Mouse (Mus musculus) intestine, postnatal 0 days (tissue): ENCODE measurements around the gene Srf. TPM values are rescaled to one million over a fixed set of nuclear protein-coding genes. Genes with fewer than 3 reads are reported as not detected.

ENCODE experiments used
- ATAC-seq: fragments of 200-750 bp; cut with Nextera tagmentation; 2 replicates; pipeline ENCODE4 v1.8.0; 2017; ENCODE audit warnings: mild to moderate bottlenecking, moderate TSS enrichment, moderate library complexity
- H3K27ac ChIP-seq: fragments of 300-500 bp; sonication (generic); 2 replicates; pipeline ENCODE4 v1.5.1; 2014; ENCODE audit warnings: mild to moderate bottlenecking, low read depth, low read length, moderate library complexity
- H3K27me3 ChIP-seq: fragments of 300-500 bp; sonication (generic); replicated peaks from 2 replicates; pipeline ENCODE4 v1.6.1; 2014; ENCODE audit warnings: low read length, mixed read lengths; ENCODE audit not compliant: control insufficient read depth, insufficient read depth
- H3K36me3 ChIP-seq: fragments of 300-500 bp; sonication (generic); 2 replicates; pipeline ENCODE4 v1.6.1; 2014; ENCODE audit warnings: mild to moderate bottlenecking, moderate library complexity; ENCODE audit not compliant: control insufficient read depth, insufficient read depth
- H3K4me1 ChIP-seq: fragments of 300-500 bp; sonication (generic); replicated peaks from 2 replicates; pipeline ENCODE4 v1.6.1; 2014; ENCODE audit warnings: antibody characterized with exemption, low read length, mixed read lengths; ENCODE audit not compliant: control insufficient read depth, insufficient read depth
- H3K4me2 ChIP-seq: fragments of 300-500 bp; sonication (generic); replicated peaks from 2 replicates; pipeline ENCODE4 v1.6.1; 2014; ENCODE audit warnings: low read depth, mild to moderate bottlenecking, moderate library complexity
- H3K4me3 ChIP-seq: fragments of 300-500 bp; sonication (generic); 2 replicates; pipeline ENCODE4 v1.5.1; 2014; ENCODE audit warnings: low read depth, low read length
- H3K9ac ChIP-seq: fragments of 300-500 bp; sonication (generic); 2 replicates; pipeline ENCODE4 v1.6.1; 2014; ENCODE audit warnings: mild to moderate bottlenecking, low read depth, low read length
- H3K9me3 ChIP-seq: fragments of 300-500 bp; sonication (generic); 2 replicates; pipeline ENCODE4 v1.6.1; 2016; ENCODE audit warnings: mixed run types; ENCODE audit not compliant: control insufficient read depth
- CTCF ChIP-seq: sonication (generic); IDR thresholded peaks from 2 replicates; pipeline ENCODE4 v1.5.1; 2016; ENCODE audit warnings: low read depth, mild to moderate bottlenecking, control low read depth, antibody characterized with exemption, moderate library complexity
- WGBS: fragments of 180-500 bp; shearing (Covaris S2); extraction: QIAGEN DNeasy Blood & Tissue Kit; methylation state at CpG from one replicate; pipeline ENCODE4 v1.1.7; 2014; 5-methylcytosine and 5-hydroxymethylcytosine counted together
- polyA plus RNA-seq: library from polyadenylated mRNA; unstranded; fragments of >200 nt; fragmentation: Nextera tagmentation; extraction: Ambion mirVana; gene quantifications from 2 replicates; pipeline ENCODE4 v1.2.1, GENCODE M21; 2015

Srf gene
- polyA plus RNA-seq, 1 experiment from 2014 or later, result 5.1 TPM

DNA sequence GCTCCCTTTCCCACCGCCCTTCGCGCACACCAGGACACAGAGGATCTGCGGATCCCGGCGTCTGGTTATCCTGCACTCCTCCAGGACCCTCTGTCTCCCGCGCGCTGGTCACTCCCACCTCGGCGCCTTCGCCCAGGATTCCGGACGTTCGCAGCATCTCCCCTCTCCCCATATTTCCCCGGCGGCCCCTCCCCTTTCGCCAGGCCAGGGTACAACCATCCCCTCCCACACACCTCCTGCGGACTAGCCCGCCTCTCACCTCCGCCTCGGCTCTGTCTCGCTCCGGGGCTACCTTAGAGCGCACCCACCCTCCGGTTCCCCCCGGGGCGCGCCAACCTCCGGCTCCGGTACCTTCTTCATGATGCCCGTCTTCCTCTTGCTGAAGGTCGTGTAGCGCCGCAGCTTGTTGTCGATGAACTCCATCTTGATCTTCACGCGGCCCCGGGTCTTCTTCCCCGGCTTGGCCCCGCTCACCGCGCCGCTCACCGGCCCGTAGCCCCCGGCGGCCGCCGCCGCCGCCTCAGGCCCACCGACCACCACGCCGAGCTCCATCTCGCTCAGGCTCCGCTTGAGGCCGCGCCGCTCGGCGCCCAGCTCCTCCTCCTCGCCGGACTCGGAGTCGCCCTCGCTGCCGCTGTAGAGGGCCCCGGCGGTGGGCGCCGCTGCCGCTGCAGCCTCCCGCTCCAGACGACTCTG lies 850 bp downstream of the Srf start:
- WGBS, result under 1% methylated on average over 67 of the region's 75 CpGs
- no peak for ATAC-seq
- Histone ChIP-seq H3K27ac (peak overlapping the region; percentile 88), H3K4me1 (0 out of 2 replicates have a peak, but pooled peaks cover 4% of the 10 kb centered on the region), H3K36me3 (peaks cover 19% of the 10 kb centered on the region), H3K27me3 (no peaks in the 10 kb centered on the region), H3K4me2 (peak overlapping the region; percentile 96), H3K4me3 (peak overlapping the region; percentile 94), H3K9ac (peak overlapping the region; percentile 97), H3K9me3 (no peaks in the 10 kb centered on the region)
- TF ChIP-seq CTCF, result no peak

DNA sequence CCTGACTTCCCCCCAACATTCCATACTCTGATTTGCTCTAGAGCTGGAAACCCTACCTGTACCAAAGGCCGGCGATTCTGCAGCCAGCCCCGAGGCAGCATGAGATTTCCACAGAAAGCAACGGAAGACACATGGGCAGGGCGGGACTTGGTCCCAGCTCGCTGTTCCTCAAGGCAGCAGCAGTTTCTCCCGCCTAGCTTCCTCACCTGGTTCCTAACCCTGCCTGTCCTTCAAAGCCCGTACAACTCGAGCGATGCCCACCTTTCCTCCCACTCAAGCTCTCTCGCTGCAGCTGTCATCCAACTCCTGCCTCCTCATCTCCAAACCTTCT lies 1.4 kb downstream of the Srf start:
- WGBS, result 0% methylated on average over 11 of the region's 11 CpGs
- H3K36me3 ChIP-seq, result peaks cover 25% of the 10 kb centered on the region
- H3K4me3 ChIP-seq, result peak overlapping the region; percentile 94
- no peaks in the 10 kb centered on the region for H3K9me3 ChIP-seq
- H3K9ac ChIP-seq, result peak overlapping the region; percentile 97
- no peak for TF ChIP-seq CTCF
- no peak for ATAC-seq
- no peak overlapping the region for H3K27ac ChIP-seq
- H3K4me2 ChIP-seq, result peak overlapping the region; percentile 96
- H3K4me1 ChIP-seq, result 0 out of 2 replicates have a peak, but pooled peaks cover 4% of the 10 kb centered on the region
- H3K27me3 ChIP-seq, result no peaks in the 10 kb centered on the region

DNA sequence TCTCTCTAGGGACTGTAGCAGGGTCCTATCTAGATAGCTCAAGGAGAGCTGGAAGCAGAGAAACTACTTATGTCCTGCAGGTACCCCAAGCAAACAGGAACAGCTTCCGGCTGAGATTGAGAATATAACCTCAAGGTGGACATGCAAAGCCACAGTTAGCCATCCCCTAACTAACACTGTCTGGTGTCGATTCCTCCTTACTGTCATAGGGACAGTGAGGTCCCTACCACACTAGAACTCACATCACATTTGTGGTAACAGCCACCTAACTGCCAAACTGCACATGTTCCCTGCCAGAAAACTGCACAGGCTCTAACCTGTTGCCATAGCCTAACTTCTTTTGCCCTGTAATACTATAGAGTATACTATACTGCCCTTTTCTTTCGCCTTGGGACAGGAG lies 2.0 kb downstream of the Srf start:
- peak overlapping the region; percentile 94 for H3K4me3 ChIP-seq
- no peak overlapping the region for H3K9ac ChIP-seq
- WGBS, result 62% methylated on average over 3 of the region's 3 CpGs
- no peaks in the 10 kb centered on the region for H3K27me3 ChIP-seq
- H3K36me3 ChIP-seq, result peaks cover 30% of the 10 kb centered on the region
- no peak for ATAC-seq
- TF ChIP-seq CTCF, result no peak
- 0 out of 2 replicates have a peak, but pooled peaks cover 4% of the 10 kb centered on the region for H3K4me1 ChIP-seq
- H3K9me3 ChIP-seq, result no peaks in the 10 kb centered on the region
- peak overlapping the region; percentile 96 for H3K4me2 ChIP-seq
- no peak overlapping the region for H3K27ac ChIP-seq

DNA sequence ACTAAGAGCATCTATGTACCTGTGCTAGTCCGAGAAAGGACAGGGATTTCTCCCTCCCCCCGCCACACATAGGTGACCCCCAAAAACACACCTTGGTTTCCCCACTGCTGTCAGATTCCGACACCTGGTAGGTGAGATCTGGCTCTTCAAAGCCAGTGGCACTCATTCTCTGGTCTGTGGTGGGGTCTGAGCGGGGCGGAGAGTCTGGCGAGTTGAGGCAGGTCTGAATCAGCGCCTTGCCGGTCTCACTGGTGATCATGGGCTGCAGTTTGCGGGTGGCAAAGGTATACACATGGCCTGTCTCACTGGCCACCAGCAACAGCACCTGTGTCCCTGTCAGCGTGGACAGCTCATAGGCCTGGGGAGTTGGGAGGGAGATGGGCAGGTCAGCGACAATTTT lies 2.5 kb downstream of the Srf start:
- no peak for TF ChIP-seq CTCF
- H3K9ac ChIP-seq, result peak overlapping the region; percentile 42; the same call in 1 of the 2 replicates

DNA sequence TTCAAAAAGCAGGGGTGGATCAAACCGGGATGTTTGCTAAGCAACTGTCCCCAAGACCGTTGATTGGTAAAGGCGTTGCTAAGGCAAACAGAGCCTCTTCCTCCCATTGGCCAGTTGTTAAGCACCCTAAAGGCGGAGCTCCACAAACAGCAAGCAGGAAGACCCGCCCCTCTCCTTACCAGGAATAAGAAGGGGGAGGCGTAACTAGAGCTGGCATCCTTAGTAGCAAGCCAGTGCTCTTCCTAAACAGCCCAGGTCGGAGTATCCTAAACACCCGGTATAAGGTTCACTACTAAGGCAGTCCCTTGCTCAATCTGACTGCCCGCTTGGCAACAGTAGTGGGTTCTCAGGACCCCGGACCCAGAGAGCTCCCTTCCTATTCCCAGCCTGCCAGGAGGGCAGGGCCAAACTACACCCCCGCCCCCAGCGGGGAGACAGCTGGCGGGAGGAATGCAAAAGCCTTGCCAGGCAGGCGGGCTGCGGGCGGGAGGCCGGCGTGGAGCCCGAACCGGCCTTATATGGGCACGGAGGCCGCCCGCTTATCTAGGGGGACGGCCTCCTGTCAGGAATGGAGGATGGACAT lies 3.0 kb downstream of the Srf start:
- peak overlapping the region; percentile 96 for H3K4me2 ChIP-seq
- peak overlapping the region; percentile 42; the same call in 1 of the 2 replicates for H3K9ac ChIP-seq
- 0 out of 2 replicates have a peak, but pooled peaks have one; percentile 16 for TF ChIP-seq CTCF
- ATAC-seq, result peak; percentile 76
- H3K36me3 ChIP-seq, result peaks cover 37% of the 10 kb centered on the region
- no peaks in the 10 kb centered on the region for H3K27me3 ChIP-seq
- H3K9me3 ChIP-seq, result no peaks in the 10 kb centered on the region
- H3K27ac ChIP-seq, result peak overlapping the region; percentile 73
- WGBS, result 3% methylated on average over 24 of the region's 24 CpGs
- H3K4me1 ChIP-seq, result 0 out of 2 replicates have a peak, but pooled peaks cover 4% of the 10 kb centered on the region
- peak overlapping the region; percentile 94 for H3K4me3 ChIP-seq

More for the DNA sequence above, 2.5 kb downstream of the Srf start:
- H3K27ac ChIP-seq, result peak overlapping the region; percentile 73; the same call in 1 of the 2 replicates
- no peak for ATAC-seq
- H3K36me3 ChIP-seq, result peaks cover 34% of the 10 kb centered on the region
- WGBS, result 54% methylated on average over 11 of the region's 11 CpGs
- H3K9me3 ChIP-seq, result no peaks in the 10 kb centered on the region
- H3K4me2 ChIP-seq, result peak overlapping the region; percentile 96
- no peaks in the 10 kb centered on the region for H3K27me3 ChIP-seq
- peak overlapping the region; percentile 94 for H3K4me3 ChIP-seq
- 0 out of 2 replicates have a peak, but pooled peaks cover 4% of the 10 kb centered on the region for H3K4me1 ChIP-seq

DNA sequence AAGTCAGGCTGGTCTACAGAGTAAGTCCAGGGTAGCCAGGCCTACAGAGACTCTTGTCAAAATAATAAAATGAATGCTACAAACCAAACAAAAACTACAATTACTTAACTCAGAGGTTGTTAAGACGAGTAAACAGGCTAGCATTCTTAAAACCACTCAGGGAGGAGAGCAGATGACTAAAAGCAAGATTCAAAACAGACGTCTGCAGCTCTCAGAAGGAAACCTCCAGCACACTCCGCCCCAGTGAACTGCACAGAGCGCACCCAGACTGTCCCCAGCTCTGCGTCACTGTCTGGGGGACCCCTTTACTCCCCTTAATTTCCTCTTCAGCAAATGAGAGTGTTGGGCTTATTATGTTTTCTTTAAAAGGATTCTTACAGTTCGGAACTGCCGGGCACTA lies 3.8 kb downstream of the Srf start:
- Histone ChIP-seq H3K27ac (peak overlapping the region; percentile 29; the same call in 1 of the 2 replicates), H3K9ac (no peak overlapping the region), H3K4me3 (no peak overlapping the region), H3K27me3 (no peaks in the 10 kb centered on the region), H3K9me3 (no peaks in the 10 kb centered on the region), H3K36me3 (peaks cover 37% of the 10 kb centered on the region), H3K4me2 (no peak overlapping the region), H3K4me1 (0 out of 2 replicates have a peak, but pooled peaks cover 4% of the 10 kb centered on the region)
- no peak for ATAC-seq
- 81% methylated on average over 7 of the region's 7 CpGs for WGBS
- TF ChIP-seq CTCF, result no peak
